Mouse (Mus musculus): ENCODE results near the gene Zmym3.

The Zmym3 gene

DNA sequence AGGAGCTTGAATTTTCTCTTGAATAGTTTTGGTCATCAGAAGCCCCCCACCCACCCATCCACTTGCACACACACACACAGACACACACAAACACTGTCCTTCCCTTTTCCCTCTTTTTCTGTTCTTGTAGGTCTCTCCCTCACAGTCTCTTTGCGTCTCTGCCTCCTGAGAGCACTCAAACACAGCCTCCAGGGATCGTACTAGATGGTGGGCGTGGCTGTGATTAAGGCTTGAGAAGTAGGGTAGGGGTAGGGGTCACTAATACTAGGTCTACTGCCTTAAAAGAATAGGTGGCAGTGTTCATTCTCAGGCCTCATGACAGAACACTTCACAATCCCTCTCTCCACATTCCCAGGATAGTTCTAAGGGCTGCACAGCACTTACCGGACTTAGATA is at the start of gene Zmym3:
Zmym3 (minus strand) TSS at position 150 of the 396 bp plus-strand sequence.
- DNase-seq (ENCODE audit: low read depth, low spot score) = peak; percentile 26

DNA sequence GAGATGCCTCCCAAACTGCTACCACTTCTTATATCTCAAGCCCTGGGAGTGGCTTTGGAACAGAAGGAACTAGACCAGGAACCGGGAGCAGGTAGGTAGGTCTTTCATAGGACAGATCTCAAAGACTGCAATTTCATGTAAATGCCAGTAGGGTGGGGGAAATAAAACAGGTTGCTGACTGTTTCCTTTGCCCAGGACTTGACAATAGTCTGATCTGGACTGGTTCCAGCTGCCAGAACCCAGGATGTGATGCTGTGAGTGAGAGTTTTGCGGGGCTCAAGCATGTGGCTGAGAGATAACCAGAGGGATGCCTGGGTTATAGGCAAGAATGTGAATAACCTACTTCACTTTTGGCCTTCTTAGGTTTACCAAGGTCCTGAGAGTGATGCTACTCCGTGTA is 30.9 kb upstream of the Zmym3 start:
- peak; percentile 57 for DNase-seq (ENCODE audit: low read depth, low spot score)

DNA sequence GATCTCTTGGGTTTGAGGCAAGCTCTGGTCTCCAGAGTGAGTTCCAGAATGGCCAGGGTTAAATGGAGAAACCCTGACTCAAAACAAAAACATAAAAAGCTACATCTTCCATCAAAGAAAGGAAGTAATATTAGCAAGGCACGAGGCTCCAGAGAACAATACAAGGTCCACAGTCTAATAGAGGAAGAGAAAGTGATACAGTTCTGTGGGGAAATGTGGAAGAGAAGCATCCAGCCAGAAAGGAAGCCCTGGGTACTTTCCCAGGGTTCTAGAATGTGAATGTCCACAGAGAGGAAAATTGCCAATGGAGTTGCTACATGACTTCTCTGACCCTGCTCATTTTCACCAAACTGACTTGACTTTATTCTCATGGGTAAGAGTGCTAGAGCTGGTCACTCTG is 30.5 kb upstream of the Zmym3 start:
- DNase-seq (ENCODE audit: low read depth, low spot score) = no peak

DNA sequence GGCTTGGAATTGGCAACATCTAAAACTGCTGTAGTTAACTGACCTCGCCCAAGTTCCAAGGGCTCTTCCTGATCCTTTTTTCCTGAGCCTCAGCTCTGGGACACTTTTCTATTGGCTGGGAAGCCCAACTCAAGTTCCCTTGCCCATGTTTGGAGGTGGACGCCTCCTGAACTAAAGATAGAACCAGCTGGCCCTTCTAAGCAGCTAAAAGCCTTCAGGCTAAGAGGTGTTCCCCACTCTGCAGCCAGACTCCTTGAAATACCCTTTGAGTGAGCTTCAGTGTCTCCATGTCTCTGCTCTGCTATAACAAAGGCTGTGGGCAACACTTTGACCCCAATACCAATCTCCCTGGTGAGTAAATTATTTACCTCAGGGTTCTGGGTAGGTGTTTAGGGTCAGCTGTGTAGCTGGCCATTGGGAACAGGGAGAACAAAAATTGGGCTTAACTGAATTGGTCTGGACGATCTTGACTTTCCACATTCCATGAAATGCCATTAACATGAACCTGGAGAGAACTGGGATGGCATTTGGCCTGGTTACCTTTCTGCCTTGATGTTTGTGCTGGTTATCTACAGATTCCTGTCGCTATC is 28.3 kb upstream of the Zmym3 start, which contains the start of gene Itgb1bp2:
Itgb1bp2 (plus strand) TSS at position 203 of the 590 bp plus-strand sequence.
- peak; percentile 28 for DNase-seq (ENCODE audit: low read depth, low spot score)

DNA sequence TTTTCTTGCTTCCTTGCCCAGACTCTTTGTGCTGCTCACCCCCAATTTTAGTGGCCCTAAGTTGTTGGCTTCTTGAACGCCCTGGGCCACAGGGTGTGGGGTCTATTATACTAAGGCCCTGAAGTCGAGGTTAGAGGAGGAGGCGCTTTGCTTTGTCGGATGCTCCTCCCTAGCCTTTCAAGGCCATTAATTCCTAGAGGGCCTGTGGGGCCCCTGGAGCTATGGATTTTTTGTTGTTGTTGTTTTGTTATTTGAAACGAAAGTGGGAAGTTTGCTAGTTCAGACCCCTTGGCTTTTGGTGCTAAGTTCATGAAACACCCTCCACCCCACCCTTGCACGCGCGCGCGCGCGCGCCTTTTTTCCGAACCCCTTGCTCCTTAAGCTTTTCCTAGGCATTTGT is 9.3 kb upstream of the Zmym3 start:
- peak; percentile 65 for DNase-seq (ENCODE audit: low read depth, low spot score)

DNA sequence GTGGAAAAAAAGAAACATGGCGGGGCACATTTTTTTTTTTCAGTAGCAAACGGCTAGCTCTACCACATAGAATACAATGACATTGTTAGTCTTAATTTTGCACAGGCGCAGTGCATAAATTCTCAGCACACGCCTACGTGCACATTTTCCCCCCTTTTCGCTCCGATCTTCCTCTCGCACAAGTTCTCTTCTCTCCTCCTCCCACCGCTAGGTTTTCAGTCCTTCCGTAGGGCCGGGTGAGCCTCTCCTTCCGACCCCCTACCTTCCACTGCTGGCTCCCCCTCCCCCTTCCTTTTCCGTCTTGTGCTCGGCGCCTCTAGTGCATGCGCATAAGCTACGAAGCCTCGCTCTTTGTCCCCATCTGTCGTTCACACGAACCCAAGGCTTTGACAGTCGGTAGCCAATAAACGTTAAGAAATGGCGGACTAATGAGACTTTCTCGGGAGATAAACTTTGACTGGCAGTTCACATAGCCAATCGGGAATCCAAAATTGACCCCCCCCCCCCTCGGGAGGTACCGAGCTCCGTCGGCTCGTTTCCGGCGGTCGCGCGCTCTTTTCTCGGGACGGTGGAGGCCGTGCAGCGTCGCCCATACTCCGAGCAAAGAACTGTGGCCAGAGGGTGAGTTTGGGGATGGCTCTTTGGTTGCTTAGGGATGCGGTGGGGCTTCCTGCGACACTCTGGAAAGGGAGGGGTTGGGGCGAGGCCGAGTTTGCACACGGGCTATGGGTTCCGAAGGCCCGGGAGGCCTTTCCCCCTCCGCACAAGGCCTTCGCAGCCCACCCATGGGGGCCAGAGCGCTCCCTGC is 8.7 kb upstream of the Zmym3 start, which contains the start of gene Nono:
Nono (plus strand) TSS at position 177 of the 808 bp plus-strand sequence.
- DNase-seq (ENCODE audit: low read depth, low spot score) = peak; percentile 97

DNA sequence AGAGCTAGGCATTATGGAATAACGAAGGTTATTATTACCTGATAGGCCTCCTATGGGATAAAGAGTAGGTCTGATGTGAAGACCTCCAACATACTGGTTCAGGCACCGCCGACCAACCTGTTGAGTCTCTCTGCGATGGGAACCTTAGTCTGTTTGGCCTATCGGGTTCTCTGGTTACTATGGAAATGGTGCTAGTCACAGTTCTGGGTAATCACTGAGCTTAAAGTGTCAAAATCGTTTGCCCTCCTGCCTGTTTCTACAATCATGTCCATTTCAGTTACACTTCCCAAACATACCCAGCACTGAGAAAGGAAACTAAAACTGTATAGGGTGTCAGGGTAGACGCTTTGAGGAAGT is 8.1 kb upstream of the Zmym3 start:
- peak; percentile 21 for DNase-seq (ENCODE audit: low read depth, low spot score)

DNA sequence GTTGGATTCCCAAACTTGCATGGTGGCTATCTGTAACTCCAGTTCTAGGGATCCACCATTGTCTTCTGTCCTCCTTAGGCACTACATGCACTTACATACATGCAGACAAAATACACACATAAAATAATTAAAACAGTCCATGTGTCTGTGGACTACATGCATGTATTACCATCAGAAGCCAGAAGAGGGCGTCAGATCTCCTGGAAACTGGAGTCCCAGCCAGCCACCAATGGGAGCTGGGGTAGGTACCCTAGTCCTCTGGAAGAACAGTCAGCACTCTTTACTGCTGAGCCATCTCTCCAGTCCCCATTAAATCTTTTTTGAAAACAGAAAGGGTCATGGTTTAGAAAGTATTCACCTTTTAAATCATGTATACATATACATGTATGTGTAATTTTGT is 7.1 kb upstream of the Zmym3 start:
- peak; percentile 71 for DNase-seq (ENCODE audit: low read depth, low spot score)

DNA sequence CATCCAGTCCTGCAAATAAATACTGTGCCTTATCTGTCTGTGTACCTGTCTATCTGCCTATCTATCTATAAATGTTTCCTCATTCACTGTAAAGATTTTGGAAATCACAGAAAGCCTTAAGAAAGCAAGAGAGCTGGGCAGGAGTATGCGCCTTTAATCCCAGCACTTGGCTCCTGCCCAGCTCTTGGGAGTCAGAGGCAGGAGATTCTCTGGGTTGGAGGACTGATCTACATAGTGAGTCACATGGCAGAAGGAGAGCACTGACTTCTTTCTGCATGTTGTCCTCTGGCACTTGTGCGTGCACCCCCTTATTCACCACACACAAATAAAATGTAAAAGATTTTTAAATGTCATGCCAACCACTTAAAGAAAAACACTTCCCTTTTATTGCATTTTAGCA is 2.8 kb upstream of the Zmym3 start:
- DNase-seq (ENCODE audit: low read depth, low spot score) = no peak

DNA sequence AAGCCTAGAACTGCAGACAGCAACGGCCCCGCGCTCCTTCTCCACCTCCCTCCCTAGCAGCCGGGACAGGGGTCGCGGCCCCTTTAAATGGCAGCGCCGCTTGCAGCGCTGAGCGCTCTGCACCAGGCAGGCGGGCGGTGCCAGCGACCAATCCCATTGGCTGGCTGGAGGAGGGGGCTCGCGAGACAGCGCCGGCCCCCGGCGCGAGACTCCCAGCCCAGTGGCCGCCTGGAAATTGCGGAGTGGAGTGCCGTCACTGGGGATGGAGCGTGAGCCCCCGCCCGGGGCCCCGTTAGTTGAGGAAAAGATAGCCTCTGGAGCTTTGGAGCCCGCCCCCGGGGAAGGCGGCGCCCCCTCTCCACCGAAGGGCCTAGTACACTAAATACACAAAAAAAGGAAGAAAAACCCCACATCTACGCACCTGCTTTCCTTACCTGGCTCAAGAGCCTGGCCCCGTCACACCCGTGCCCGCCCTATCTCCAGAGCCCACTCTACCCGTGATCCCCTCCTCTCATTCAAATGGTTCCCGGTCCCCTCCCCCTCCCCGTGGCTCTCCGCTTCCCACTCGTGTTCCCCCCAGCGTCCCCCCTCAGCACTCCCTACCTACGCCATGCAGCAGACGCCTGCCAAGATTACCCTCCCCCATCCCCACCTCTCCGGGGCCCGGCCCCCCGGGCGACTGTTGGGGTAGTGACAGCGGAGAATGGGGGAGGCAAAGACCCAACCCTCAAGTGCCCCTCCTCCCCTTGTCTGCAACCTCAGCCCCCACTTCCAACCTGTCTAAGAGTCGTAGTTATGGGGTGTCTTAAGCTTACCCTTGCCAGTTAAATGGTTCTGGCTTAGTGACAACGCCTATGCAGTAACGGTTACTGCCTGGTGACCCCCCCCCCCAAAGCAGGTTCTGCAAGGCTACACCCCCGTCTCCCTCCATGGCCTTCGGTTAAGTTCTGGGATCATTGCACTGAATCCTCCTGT is 637 bp downstream of the Zmym3 start:
- peak; percentile 93 for DNase-seq (ENCODE audit: low read depth, low spot score)

DNA sequence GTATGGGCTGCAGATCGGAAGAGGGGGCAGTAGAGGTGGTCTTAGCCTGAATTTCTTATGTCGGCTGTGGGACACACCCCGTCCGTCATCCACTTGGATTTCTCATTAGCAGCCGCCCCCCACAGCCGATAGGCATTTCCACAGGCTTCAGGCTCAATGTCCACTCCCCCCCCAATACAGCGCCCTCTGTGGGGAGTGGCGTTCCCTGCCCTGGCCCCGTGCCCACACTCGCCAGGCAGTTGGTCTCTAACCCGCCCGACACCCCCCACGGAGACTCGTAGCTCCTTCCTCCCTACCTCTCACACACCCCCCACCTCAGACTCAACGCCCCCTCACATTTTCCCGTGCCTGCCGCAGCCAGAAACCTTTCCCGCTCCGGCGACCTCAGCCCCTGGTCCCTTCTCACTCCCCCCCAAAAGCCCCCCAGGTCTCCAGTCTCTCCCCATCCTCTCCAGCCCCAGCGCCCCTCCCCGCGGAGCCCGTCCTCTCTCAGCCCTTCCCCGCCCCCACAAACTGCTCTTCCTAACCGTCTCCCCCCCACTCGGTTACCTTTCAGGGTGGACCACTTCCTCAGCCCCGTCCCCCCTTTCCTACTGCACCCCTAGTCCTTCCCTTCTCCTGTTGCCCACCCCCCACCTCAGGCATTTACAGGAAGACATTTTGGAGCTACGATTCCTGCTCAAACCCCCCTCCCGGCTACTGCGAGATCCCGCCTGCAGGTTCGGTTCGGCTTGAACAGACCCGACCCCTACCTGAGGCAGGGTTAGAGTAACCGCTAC is 1.5 kb downstream of the Zmym3 start:
- DNase-seq (ENCODE audit: low read depth, low spot score) = peak; percentile 10

DNA sequence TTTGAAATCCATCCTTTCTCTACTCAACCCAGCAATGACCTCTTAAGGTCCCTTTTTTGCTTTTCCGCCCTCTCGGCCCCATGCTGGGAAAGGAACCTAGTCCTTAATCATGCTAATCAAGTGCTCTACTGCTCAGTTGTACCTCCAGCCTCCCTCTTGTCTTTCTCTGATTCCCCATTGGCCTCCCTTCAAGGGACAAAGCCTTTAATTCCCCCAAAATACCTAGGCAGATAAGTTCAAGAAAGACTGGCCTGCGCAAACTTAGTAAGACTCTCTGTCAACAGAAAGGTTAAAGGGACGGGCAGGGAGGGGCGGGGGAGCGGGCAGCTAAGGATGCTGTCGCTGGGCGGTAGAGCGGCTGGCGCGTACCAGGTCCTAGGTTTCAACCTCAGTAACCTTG is 24.2 kb downstream of the Zmym3 start:
- peak; percentile 96 for DNase-seq (ENCODE audit: low read depth, low spot score)

DNA sequence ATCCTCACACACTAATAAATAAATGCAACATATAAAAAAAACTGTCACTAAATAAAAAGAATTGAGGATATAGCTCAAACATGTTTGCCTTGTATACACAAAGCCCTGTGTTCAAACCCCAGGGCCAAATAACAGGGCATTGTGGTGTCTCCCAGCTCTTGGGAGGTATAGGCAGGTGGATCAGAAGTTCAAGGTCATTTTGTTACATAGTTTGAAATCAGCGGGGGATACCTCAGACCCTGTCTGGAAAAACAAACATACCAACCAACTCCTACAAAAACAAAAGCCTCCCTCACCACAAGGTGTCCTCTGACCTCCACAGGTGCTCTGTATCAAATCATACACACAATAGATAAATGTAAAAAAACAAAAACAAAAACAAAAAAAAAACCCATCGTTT is 26.3 kb downstream of the Zmym3 start:
- peak; percentile 28 for DNase-seq (ENCODE audit: low read depth, low spot score)

DNA sequence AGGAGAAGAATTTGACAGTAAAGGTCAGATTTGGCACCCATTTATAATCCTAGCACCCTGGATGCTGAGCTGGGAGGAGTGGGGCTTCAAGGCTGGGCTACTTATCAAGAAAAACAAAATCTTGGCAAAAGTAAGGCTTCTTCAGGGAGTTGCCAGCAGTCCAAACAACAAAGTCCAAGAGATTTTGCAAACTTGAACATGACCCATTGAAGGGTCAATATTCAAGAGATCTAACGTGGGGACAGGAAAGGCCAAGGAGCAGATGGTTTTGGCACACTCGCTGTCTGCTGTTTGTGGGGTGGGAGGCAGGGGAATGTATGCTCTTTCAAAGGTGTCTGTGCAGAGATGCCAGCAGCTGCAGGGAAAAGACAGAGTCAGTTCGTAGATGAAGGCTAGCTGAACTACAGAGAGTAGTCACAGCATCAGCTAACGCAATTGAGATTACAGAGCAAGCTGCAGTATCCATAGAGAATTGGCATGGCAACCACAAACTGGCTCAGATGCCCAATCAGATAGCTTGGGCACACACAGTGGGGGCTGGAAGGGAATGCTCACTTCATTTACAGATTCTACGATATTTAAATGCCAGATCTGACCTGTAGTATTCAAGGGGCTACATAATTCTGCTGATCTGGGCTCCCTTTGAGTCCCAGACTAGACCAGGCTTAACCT is 31.6 kb downstream of the Zmym3 start:
- DNase-seq (ENCODE audit: low read depth, low spot score) = no peak

DNA sequence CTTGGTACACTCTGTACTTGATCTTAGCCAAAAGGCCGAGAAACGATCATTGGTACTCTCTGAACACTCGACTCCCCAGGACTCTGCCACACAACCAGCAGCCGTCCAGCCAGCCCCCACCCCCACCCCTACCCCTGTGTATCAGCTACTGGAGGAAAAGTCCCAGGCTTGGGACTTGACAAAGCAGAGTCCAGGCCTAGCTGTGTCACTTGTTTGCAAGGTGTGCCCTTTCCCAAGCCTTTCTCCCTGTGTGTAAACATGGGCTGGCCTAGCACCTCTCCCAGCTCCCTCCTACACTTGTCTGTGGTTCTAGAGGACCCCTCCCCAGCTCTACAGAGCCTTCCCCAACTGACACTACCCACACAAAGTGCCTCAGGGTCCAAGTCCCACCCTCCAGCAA is 34.4 kb downstream of the Zmym3 start:
- DNase-seq (ENCODE audit: low read depth, low spot score) = no peak

DNA sequence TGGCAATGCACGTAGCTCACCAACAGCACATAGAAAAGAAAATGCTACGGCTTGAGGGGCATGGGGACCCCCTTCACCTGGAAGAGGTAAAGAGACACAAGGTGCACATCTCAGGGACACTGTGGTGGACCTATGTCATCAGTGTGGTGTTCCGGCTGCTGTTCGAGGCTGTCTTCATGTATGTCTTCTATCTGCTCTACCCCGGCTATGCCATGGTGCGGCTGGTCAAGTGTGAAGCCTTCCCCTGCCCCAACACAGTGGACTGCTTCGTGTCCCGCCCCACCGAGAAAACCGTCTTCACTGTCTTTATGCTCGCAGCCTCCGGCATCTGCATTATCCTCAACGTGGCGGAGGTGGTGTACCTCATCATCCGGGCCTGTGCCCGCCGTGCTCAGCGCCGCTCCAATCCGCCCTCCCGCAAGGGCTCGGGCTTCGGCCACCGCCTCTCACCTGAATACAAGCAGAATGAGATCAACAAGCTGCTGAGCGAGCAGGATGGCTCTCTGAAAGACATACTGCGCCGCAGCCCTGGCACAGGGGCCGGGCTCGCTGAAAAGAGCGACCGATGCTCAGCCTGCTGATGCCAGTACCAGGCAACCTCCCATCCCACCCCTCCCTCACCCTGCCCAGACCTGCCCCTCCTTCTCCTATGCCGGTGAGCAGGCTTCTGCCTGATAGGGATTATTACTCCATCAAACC is 36.1 kb downstream of the Zmym3 start:
- DNase-seq (ENCODE audit: low read depth, low spot score) = no peak

DNA sequence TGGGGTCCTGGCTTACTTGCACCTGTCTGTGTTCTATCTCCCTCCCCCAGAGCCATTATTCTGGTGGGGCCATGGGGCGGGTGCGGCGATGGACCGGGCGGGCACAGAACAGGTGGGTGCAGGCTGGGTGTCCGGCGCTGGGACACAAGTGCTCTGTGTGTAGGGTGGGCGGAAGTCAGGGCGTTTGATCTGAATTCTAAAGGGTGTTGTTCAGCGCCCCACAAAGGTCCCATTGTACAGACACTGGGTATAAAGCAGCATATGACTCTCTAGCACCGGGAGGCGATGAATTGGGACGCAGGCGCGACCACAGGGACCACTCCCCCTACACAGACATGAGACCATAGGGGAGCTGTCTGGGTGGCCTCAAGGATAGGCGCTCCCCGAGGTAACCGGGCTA is 37.2 kb downstream of the Zmym3 start:
- no peak for DNase-seq (ENCODE audit: low read depth, low spot score)

DNA sequence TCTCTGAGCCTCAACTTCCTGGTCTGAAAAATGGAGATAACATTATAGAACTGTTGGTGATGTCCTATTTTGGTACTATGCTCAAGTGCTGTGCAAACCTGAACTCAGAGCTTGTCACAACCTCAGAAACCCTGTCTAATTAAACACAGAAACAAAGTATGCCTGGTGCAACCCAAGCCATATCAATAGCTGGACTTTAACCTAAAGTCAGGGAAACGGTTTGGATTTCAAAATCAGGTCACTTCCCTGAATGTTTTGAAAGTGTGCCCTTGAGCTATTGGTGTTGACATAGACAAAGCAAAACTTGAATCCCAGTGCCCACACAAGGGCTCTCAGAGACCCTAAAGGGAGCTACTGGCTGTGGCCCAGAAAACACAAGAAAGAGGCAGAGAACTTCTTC is 40.9 kb downstream of the Zmym3 start:
- DNase-seq (ENCODE audit: low read depth, low spot score) = no peak

DNA sequence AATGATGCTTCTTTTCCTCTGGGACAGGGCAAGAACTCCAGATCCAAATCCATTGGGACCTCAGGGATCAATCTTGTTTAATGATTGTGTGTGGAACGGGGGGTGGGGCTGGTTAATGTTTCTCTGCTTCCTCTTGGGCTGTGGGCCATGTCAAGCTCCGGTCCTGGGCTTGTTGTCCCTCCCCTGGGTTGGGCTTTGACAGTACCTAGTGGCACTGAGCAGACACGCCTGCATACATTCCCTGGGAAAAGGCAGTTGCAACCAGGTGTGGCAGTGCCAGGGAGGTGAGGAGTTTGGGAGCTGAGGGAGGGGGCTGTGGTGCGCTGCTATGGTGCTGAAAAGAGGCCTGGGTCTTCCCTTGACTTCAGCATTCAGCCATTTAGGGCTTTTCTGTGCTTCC is 43.6 kb downstream of the Zmym3 start:
- DNase-seq (ENCODE audit: low read depth, low spot score) = no peak
